Mouse (Mus musculus) Muller cell, postnatal 12 days (primary cell): ENCODE results near the gene Ccp110.

Experiments
- DNase-seq: peaks from one replicate; pipeline ENCODE4 v3.0.0-alpha.2; 2015; ENCODE audit errors: inconsistent ontology term

Gene Ccp110

DNA sequence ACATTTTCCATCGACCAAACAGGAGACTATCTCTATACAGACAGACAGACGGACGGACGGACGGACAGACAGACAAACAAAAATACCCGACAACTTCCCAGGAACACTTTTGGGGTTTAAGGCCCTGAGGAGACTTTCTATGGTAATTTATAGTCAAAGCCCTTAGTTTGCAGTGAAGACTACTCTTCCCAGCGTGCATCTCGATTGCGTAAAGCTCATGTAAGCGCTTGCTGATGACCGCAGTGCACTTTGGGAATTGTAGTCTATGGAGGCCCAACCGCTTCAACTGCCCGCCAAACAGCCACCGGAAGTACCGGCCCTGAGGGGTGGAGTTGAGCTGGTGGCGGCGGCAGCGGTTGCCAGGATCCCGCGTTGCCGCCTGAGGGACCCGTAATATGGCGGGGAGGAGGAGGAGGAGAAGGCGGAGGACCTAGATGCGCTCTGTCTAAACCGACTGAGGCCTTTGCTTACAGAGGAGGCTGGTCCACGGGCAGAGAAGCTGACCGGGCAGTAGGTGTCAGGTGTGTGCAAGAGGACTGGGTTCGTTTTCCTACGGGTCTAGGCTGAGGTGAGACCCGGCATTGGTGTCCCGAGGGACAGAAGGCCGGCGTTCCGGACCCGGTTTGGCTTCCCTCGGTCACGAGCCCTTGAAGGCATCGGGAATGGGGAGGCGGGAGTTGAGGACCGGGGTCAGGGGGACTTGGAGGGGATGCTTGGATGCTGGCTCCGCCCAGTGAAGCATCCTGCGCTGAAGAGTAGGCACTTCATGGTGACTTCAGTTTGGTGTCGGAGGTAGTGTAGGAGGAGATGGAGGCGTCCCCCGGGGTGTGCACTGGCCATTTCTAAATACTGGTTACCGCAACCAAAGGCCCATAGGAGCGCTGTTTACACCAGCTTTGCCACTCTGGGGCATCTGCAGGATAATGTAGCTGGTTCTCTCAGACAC is at the start of gene Ccp110:
TSS of gene Ccp110 (plus strand) at position 325 of the 946 bp plus-strand sequence.
- peak; percentile 95 for DNase-seq

DNA sequence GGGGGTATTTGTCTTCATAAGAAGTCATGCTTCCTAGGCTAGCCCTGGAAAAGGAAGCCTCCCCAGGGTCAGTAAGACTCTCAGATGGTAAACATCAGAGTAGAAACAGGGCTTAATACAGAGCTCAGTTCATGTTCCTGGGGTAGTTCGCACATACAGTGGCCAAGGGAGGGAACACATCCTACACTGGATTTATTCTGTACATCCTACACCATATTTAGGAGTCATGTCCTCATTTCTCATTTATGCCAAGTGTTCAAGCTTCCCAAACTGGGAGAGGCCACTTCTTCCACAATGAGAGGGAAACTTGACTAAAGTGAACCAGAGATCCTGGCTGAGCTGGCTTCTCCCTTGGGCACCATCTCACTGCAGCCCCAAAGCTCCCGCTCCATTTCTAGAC is 44.6 kb upstream of the Ccp110 start:
- DNase-seq = no peak

DNA sequence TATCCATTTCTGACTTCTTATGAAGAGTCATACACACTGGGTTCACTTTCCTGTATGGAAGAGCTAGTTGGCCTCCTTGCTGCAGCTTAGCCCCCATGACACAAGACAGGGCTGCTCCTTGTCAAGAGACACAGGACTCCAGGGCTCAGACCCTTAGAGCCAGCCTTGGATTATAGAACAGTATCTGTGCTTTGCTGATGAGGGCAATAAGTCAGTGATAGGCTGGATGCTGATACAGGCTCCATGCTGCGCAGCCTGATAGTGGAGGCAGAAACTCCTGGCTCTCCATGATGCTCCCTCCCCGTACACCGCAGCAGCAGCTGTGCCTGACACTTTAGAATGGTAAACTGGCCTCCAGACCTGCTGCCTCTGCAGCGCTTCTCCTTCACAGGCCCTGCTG is 42.2 kb upstream of the Ccp110 start:
- DNase-seq = no peak

DNA sequence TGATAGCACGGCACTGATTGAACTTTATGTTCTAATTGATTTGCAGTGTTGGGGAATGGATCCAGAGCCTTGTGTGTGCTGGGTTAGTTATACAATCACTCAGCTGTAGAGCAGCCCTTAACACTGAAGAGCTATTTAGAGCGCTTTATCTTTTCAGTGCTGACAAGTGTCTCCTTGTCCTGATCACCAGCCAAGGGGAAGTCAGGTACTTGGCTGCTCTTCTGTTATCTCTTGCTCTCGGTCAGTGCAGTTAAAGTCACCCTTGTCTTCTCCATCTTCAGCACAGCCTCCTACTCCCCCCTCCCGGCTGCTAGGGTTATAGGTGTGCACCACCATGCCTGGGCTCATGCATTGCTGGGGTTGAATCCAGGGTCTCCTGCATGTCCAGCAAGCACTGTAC is 35.5 kb upstream of the Ccp110 start:
- no peak for DNase-seq

DNA sequence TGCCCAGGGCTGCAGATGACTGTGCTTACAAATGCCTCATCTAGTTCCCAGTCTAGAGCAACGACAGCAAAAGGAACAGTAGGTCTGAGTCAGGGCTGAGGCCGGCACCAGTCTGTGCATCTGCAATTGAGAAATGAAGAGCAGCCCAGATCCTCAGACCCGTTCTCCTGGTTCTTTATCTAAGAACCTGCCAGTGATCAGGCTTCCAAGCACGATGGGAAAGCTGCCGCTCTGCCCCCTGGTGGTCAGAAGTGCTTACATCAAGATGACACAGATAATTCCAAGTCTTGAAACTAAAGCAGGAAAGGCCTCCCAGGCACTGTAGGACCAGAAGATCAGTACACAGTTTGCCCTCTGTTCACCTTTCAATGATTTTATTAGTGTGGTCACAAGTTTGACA is 24.2 kb upstream of the Ccp110 start:
- DNase-seq = peak; percentile 61

DNA sequence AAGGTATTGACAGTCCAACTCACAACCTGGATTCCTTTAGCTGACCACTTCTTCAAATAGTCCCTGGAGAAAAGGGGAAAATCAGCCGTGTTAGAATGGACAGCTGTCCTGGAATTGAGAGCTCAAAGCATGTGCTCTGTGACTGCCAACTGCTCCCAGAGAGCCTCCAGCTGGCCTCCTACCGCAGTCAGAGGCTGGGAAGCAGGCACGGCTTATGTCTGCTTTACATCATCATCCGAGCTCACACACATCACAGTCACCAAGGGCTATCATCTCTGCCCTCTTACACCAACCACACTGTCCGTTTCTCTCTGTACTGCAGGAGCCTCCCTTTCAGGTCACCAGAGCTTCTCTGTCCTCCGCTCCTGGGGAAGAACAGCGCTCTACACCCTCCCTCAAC is 23.3 kb upstream of the Ccp110 start:
- DNase-seq = no peak

DNA sequence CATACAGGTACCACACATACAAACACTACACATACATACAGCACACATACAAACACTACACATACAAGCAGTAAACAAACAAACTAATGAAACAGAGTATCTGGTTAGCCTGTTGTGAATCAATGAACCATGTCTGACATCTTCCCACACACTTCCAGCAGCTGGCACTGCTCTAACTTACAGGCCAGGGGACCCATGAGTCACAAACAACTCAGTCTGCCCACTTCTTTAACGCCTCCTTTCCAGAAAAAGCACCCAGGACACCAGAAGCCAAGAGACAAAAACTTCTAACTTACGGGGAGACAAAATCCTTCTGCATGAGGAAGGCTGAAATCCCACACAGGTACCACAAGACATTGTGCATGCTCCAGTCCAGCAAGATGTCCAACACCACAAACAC is 21.1 kb upstream of the Ccp110 start:
- DNase-seq = peak; percentile 35

DNA sequence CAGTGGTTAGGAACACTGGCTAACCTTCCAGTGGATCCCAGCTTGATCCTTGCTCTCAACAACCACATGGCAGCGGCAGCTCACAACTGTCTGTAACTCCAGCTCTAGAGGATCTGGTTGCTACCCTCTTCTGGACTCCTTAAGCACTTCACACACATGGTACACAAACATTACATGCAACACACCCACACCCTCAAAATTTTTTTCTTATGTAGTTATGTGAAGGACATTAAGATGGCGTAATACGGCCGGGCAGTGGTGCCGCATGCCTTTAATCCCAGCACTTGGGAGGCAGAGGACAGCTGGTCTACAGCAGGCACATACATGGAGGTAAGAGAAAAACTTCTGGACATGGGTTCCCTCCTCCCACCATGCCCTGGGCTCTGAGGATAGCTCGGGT is 16.2 kb upstream of the Ccp110 start:
- no peak for DNase-seq

DNA sequence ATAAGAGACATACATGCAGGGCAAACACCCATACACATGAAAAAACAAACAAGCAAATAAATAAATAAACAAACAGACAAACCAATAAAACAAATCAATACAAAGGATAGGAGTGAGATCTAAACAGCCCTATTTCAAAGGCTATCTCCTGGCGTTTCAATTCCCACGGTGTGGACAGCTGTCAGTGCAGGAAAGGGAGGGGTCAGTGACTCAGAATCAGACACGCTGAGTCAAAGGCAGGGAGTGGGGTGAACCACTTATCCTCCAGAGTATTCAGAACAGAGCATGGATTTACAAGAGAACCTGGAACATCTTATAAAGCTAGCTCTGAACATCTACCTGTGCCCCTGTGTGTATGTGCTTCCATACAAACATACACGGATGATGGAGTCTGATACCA is 15.2 kb upstream of the Ccp110 start:
- no peak for DNase-seq

DNA sequence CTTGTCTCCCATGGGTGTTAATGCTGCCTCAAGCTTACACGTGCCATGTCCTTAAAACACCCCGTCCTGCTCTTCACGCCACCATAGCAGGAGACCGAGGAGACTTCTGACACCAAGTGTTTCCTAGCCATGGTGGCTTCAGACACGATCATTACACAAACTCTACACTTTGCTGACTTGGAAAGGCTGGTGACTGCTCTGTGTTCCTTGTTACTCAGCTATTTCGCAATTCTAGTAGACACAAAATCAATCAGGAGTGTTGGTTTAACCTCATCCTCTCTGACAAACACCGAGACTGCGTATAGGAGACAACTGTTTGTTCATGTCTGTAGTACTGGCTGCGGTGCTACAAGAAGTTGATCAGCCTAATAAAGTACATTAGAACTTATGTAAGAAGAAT is 13.5 kb upstream of the Ccp110 start:
- no peak for DNase-seq

DNA sequence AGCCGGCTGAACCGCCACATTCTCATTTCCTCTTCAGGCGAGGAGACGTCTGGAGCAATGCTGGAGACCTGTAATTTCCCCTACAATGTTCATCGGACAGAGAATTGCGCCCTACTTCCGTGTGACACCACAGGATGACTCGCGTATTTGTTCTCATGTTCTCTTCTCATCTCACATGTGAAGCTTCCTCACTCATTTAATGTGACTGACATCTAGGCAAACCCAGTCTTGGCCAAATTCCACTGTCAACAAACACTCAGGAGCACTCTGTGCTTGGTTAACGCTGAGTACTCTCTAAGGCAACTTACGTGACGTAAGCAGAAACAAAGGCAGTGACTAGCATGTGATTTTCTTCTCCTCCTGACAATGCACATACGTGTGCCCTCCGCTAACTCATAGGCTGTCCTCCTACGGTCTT is 9.2 kb upstream of the Ccp110 start:
- no peak for DNase-seq

DNA sequence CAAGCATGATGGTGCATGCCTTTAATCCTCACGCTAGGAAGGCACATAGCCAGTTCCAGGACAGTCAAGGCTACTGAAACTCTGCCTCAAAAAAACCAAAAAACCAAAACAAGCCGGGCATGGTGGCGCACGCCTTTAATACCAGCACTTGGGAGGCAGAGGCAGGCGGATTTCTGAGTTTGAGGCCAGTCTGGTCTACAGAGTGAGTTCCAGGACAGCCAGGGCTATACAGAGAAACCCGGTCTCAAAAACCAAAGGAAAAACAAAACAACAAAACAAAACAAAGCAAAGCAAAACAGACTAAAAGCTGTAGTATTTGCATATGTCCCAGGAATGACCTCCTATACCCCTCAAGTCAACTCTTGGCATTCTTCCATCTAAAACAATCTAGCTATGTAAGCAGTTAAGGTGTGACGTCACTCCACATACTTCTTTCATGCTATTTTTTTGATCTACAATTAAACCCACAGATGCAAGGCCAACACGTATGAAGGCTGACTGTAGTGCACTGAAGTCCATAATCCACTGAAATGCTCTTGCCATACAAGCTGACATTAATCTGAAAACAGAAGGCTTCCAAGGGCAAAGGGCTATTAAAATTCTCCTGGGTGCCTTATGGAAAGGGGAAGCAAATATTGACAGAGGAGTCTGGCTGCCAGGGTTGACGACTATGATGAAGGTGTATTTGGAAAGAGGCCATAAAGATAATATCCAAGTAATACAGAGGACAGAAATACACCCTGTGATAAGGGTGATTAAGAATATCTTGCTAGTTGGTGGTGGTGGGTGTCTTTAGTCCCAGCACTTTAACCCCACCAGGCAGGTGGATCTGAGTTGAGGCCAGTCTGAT is 8.1 kb upstream of the Ccp110 start:
- no peak for DNase-seq

DNA sequence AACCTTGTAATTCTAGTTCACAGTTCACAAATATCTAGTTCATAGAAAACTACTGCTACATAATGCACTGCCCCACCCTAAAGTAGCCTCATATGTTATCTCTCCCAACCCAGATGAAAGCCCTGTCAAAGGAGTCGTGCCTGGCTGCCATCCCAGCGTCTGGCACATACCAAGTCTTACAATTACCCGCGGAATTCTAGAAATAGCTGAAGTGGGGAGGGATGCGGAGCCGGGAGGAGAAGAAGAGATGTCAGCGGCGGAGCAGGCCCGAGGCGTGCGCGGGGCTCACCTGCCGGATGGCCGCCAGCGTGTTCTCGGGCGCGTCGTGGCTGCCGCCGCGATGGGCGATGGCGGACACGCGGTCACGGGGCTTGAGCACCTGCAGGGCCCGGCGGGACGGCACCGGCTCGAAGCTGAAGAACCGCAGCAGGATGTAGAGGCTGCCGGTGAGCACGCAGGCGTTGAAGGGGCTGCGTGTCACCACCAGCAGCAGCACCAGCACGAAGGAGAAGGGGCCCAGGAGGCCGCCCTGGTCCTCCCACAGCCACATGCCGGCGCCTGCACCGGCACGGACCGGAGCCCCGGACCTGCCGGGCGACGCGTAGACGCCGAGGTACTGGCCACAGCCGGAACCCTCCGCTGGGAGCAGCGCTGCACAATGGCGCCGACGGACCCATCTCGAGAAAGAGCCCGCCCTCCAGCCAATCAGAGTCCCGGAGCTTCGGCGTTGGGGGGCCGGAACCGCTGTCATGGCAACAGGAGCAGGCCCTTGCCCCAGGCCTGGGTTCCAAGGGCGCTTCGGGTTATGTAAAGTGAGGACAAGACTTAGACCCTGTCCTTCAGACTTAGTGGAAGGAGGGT is 7.0 kb upstream of the Ccp110 start, which contains the start of gene Gde1:
TSS of gene Gde1 (minus strand) at position 678 of the 861 bp plus-strand sequence.
- peak; percentile 94 for DNase-seq

DNA sequence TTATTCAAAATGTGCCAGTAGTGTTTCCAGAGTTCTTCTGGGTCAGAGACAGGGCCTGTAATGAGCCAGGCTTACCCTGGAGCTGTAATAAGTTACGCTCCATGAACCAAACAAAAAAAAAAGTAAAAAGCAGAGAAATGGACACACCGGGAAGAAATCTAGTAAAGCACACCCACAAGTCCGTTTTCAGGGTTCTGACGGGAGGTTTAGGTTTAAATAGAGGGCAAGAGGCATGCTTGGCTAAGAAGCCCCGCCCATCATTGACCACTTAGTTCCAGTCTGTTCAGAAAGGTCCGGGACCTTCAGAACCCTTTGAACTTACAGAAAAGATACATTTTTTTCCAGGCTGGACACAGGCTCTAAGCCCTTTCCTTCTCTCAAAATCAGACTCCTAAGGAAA is 6.3 kb upstream of the Ccp110 start:
- no peak for DNase-seq

DNA sequence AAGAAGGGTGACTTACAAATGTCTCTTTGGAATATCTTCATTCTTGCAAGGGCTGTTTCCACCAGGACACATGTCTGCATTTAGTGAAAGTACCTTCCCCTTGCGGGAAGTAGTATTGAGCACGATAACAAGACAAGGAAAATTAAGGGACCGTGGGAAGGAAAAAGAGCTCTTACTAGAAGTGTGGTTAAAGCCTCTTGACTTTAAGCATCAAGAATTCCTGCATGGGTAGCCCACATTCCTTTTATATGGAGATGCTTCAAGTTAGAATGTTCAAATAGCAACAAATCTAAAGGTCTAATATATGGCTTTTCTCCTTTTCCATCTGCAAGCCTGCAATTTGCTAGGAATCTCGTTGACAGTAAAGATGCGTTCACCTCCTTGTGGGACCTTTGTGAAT is 5.9 kb upstream of the Ccp110 start:
- DNase-seq = no peak

DNA sequence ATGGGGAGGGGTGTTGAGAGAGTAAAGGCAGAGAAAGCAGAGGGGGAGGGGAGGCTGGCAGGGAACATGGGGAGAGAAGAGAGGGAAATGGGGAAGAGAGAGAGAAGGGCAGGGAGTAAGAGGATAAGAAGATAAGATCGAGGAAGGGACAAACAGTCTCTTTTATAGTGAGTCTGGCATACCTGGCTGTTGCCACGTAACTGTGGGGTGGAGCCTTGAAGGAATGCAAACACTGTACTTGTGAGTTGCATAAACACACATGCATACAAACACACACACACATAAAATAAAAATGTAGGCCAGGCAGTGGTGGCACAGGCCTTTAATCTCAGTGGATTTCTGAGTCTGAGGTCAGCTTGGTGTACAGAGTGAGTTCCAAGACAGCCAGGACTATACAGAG is 5.1 kb upstream of the Ccp110 start:
- no peak for DNase-seq

DNA sequence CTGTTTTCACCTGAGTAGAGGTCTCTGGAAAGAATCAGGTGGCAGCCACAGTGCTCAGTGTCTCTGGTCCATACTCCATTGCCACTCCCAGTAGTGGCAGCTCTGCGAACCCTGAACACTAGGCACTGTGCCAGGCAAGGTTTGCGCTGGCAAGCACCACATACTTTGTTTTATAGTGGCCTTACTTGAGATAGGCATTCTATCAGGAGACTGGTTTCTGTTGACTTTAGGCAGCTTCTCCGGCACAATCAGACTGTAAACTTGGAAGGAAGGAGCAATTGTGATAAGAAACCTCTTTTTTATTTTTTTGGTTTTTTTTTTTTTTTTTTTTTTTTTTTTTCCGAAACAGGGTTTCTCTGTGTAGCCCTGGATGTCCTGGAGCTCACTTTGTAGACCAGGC is 4.3 kb upstream of the Ccp110 start:
- DNase-seq = no peak

DNA sequence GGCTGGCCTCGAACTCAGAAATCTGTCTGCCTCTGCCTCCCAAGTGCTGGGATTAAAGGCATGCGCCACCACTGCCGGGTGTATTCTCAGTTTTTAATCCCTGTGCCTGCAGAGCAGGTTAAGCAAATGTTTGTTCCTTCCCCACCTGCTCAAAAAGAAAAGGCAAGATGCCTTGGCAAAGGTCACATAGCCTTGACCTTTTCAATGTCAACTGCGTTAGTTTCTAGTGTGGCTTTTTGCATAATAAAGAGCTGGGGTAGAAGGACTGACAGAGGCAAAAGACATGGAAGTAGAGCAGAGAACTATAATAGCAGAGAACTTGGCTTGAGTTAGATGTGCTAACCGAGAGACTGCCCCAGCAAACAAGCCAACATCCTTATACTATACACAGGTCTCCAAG is 1.6 kb upstream of the Ccp110 start:
- no peak for DNase-seq

DNA sequence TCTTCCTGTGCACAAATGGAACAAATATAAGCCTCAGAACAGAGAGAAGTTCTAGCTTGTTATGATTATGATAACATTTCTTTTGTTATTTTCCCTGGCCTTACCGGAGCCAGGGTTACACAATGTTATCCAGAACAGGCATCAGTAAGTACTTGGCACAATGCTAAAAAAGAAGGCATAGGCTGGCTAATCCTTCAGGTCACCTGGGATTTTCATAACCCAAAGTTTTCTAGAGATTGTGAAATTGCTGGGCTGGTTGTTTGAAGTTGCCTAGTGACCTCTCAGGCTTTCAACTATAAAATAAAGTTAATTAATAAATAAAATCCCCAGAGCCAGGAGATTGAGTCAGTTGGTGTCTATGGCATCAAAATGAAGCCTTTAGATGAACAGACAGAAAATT is 2.5 kb downstream of the Ccp110 start:
- no peak for DNase-seq

DNA sequence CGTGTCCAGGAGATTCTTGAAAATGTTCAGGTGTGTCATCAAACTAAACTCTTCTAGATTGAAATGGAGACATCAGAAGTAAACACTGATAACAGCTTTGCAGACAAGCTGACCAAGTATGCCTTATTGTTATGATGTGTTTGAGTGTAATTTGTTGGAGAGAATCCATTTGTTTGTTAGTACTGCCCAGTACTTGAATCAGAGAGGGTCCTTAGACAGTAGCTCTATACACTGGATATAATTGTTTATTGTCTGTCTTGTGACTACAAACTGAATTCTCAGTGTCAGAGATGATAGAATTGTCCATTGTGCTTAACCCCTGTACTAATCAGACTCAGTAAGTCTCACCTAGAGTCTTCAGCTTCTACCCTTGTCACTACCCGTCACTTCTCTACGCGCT is 5.7 kb downstream of the Ccp110 start:
- DNase-seq = no peak

DNA sequence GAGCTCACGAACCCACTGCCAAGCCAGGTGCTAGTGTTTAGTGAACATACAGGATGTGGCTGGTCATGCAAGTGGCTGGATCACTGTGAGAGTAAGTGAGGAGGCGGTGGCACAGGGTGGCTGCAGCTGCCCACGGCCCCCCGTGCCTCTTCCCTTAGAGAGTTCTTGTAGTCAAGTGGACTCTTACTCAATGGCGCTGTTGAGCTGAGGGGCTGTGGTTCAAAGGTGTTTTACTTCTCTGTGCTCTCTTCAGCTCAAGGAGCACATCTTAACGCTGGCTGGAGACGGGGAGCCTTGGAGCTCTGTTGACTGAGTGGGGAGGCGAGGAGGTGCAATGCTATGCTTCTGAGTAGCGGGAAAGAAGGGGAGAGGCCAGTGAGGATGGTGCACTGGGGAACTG is 11.6 kb downstream of the Ccp110 start:
- no peak for DNase-seq

DNA sequence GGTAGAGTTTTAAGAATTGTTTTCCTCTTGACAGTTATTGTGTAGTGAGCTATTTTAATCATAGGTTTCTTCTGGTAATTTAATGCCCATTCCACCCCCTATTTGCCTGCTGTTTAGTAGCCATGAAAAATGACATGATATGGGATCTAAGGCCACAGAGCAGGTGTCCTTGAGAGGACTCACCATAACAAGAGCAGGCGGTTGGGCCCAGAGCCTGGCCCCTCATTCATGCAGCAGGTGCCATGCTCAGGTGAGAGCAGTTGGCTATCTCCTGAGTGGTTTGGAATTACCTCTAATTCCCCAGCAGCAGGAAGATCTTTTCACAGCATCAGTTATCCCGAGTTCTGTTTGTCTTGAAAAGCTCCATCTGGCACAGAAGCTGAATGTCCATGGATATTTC is 13.1 kb downstream of the Ccp110 start:
- no peak for DNase-seq
